Mouse (Mus musculus) fat pad, adult 2 months (tissue): Measurements from ENCODE around the gene Vmn1r200.
"Not testable (repeated sequence)": the region's sequence is repeated elsewhere in the genome, so short reads cannot be mapped to it uniquely, and the experiment has no call there.

Experiments
- DNase-seq: peaks from one replicate; pipeline ENCODE4 v3.0.0-alpha.2; 2011; ENCODE audit warnings: low read depth, low spot score; ENCODE audit errors: extremely low read depth

Vmn1r200 gene

DNA sequence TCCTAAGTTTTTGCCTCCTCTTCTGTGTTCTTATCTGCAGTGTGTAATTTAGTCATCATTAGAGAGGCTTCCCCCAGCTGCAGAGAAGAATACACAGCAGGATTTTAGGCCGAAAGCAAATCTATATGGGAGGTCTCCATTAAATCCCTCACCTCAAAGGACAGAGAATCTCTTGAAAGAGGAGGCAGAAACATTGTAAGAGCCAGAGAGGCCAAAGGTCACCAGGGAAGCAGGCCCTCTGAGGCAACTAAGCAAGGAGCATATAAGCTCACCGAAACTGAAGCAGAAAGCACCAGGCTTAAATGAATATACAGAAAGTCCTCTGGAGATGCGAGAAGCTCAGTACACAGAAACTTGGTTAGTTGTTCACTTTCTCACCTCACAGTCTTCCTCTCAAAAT is at the start of gene Vmn1r200:
Gene Vmn1r200, plus strand, starts transcription at position 301 of the 400 bp plus-strand sequence.
- DNase-seq, result no peak

GRCm38 (mm10) chr13:22350064-22350463 is 40.1 kb upstream of the Vmn1r200 start, which contains the start of gene Vmn1r198:
TSS of gene Vmn1r198 (plus strand) at chr13:22350364.
- DNase-seq, result no peak

DNA sequence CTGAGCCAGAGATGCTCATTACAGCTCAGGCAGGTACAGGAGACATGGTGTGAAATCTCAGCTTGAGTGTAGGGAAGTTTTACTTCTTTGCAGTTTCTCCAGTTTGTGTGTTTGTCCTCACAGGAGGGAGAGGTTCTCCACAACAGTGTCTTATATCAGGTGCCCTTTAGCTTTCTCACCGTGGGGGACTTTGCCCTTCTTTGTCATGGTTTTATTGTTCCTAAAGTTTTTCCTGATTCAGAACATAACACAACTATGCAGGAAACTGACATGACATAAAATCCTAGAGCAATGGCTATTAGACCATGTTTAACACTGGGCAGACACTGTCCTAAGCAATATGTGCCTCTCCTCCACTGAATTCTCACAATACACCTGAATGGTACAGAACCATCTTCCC is 39.4 kb upstream of the Vmn1r200 start:
- DNase-seq, result no peak

GRCm38 (mm10) chr13:22379518-22379917 is 10.7 kb upstream of the Vmn1r200 start, which contains the start of gene Vmn1r199:
TSS of gene Vmn1r199 (plus strand) at chr13:22379818.
- no peak for DNase-seq

GRCm38 (mm10) chr13:22381128-22381527 is 9.0 kb upstream of the Vmn1r200 start:
- not testable (repeated sequence) for DNase-seq

DNA sequence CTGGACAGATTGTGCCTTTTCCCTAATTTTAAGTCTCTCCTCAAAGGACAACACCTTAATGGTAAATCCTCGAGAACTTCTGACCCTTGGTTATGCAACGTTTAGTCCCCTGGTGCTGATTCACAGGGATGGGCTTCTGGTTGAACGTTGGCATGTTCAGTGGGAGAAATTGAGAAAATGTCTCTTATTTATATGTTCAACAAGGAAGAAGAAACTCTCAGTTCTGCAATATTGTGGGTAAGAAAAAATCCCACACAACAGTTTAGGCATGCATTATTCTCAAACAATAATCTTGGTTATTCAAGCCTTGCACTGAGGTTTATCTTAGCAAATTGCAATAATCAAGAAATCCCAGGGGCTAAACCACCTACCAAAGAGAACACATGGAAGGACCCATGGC is 6.8 kb upstream of the Vmn1r200 start:
- no peak for DNase-seq

DNA sequence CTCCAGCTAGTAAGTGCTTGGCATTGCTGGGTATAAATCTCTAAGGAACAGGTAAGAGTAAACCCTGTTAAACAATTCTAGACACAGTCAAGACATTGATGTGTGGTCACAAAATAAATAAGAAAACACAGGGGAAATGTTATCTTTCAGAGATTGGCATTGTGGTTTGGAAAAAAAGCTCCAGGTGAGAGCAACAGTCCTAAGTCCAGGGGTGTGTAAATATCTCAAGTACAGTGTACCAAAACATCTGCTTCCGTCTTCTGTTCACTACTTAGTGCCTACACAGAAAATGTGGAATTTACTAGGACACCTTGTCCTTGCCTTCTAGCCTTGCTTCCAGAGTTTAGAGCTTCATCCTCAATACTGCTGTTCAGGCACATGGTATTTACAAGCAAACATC is 3.1 kb upstream of the Vmn1r200 start:
- DNase-seq, result no peak

GRCm38 (mm10) chr13:22402978-22403377 is 12.8 kb downstream of the Vmn1r200 start:
- DNase-seq, result no peak
